Mouse (Mus musculus): ENCODE results near the gene Psmc2. TPM values are rescaled to one million over a fixed set of nuclear protein-coding genes. Genes with fewer than 3 reads are reported as not detected.
A peak's percentile ranks its signal among the peaks of the same experiment; 100 is the strongest.

Psmc2 gene
- total RNA-seq (2021): 100 to 1,000 TPM; 108 to 111 TPM

DNA sequence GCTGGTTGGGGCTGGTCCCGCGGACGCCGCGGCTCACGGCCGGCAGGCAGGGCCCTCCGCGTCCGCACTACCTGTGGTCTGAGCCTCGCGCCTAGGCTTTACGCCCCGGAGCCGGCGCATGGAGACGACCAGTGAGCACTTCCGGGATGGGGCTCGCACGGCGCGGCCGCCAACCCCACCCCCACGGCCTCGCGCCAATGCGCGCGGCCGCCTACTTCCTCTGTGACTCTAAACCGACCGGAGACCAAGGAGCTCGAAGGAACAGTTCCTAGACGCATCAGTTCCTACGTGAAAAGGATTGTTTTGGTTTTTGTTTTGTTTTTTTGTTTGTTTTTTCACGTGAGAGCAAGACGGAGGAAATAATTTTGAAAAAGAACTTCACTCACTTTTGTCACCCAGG, at the start of gene Psmc2, which contains the start of gene Dnajc2:
TSS of gene Psmc2 (plus strand) at position 231 of the 400 bp plus-strand sequence.
TSS of gene Dnajc2 (minus strand) at position 199 of the 400 bp plus-strand sequence.
- DNase-seq (ENCODE audit: low spot score in 2 of 2): peak; percentile 90 to 91
- intact Hi-C loops (cut with DNase I): loop anchor here (2.0 to 5.0 kb wide), 2 partner anchors 48 to 722 kb away; partner anchors contain the start of gene Pmpcb

- peak; percentile 31 to 47 for DNase-seq (ENCODE audit: low spot score in 2 of 2)
- intact Hi-C loops (cut with DNase I): loop anchor here (5.0 kb wide), 1 partner anchor 33 kb away; the partner anchor contains the start of gene Napepld
Measured at GRCm38 (mm10) chr5:21735584-21735983, 49.5 kb upstream of the Psmc2 start.

GRCm38 (mm10) chr5:21736046-21736445, 49.0 kb upstream of the Psmc2 start:
- no peak for DNase-seq (ENCODE audit: low spot score in 2 of 2)
- intact Hi-C loops (cut with DNase I): loop anchor here (2.0 to 5.0 kb wide), 2 partner anchors 34 to 49 kb away; partner anchors contain the start of genes Dnajc2, Napepld and Psmc2

GRCm38 (mm10) chr5:21736956-21737585, 48.0 kb upstream of the Psmc2 start, which contains the start of gene Pmpcb:
Gene Pmpcb, plus strand, starts transcription at chr5:21737141.
- intact Hi-C loops (cut with DNase I): loop anchor here (1.0 to 5.0 kb wide), 3 partner anchors 35 to 79 kb away; partner anchors contain the start of genes Dnajc2, Napepld and Psmc2
- peak; percentile 87 to 89 for DNase-seq (ENCODE audit: low spot score in 2 of 2)

DNA sequence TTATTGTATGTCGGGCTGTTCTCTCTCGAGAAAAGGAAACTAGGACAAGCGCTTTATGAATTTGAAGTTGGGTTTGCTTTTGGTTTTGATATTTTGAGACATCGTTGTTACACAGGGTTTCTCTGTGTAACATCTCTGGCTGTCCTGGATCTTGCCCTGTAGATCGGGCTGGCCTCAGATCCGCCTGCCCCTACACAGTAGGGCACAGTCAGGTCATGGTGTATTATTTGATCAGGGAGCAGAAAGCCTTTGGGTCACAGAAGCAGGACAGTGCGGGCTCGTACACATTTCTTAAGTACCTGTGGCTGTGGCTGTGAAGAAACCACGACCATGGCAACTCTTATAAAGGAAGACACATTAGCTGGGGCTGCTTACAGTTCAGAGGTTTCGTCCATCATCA, 47.5 kb upstream of the Psmc2 start:
- DNase-seq (ENCODE audit: low spot score in 2 of 2): no peak
- intact Hi-C loops (cut with DNase I): loop anchor here (1.0 to 5.0 kb wide), 3 partner anchors 35 to 79 kb away; partner anchors contain the start of genes Dnajc2, Napepld and Psmc2

DNA sequence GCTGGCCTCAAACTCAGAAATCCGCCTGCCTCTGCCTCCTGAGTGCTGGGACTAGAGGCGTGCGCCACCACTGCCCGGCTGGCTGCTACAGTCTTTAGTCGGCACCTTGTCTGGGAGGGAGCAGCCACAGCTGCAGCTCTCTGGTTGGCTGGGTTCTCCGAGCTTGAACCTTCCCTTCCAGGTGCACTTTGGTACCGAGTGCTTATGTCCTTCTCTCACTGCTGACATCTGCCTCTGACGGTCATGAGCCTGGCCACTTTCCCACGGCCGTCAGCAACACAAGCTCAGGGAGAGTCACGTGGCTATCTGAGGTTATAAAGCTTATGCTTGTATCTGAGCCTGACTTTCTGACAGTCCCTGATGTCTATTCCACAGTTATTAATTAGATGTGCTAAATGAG, 46.0 kb upstream of the Psmc2 start:
- intact Hi-C loops (cut with DNase I): loop anchor here (5.0 kb wide), 1 partner anchor 37 kb away; the partner anchor contains the start of gene Napepld
- no peak for DNase-seq (ENCODE audit: low spot score in 2 of 2)

- intact Hi-C loops (cut with DNase I): loop anchor here (5.0 kb wide), 1 partner anchor 38 kb away; the partner anchor contains the start of gene Napepld
- no peak for DNase-seq (ENCODE audit: low spot score in 2 of 2)
Measured at GRCm38 (mm10) chr5:21739881-21740280, 45.2 kb upstream of the Psmc2 start.

DNA sequence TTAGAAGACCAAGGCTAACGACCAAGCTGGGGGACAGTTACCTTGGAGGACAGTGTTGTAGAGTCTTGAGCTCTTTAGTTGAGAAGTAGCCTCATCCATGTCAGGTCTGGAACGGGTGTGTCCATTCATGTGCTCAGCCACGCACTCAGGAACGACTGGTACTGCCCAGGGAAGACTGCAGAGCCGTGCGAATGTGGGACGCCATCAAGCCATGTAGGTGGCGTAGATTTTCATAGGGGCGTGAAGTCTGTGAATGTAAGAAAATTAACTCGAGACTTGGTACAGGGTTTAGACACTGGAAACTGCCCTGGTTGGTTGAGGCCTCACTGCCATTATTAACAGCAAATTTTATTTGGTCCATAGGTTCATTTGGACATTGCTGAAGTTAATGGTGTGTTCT, 41.5 kb upstream of the Psmc2 start:
- intact Hi-C loops (cut with DNase I): no loop called here
- DNase-seq (ENCODE audit: low spot score in 2 of 2): no peak

DNA sequence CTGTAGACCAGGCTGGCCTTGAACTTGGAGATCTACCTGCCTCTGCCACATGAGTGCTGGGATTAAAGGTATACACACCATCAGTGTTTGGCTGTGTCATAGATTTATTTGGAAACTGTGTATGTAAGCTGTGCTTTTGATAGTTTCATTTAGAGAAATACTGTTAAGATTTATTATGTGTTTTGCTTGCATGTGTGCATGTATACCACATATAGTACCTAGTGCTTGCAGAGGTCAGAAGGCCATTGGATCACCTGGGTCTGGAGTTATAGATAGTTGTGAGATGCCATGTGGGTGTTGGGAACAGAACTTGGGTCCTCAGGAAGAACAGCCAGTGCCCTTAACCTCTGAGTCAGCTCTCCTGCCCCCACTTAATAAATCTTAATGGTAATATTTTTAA, 40.4 kb upstream of the Psmc2 start:
- intact Hi-C loops (cut with DNase I): no loop called here
- no peak for DNase-seq (ENCODE audit: low spot score in 2 of 2)

DNA sequence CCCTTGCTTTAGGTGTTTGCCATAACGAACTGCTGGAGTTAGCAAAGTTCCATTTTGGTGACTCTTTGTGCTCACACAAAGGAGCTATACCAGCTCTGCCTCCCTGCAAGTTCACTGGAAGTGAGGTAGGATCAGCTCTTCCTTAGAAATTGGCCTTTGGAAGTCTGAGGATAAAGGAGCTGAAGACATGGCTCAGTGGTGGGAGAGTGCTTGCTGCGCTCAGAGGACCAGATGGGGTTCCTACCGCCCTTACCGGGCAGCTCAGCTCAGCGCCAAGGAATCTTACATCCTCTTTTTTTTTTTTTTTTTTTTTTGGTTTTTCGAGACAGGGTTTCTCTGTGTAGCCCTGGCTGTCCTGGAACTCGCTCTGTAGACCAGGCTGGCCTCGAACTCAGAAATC, 39.1 kb upstream of the Psmc2 start:
- intact Hi-C loops (cut with DNase I): no loop called here
- no peak for DNase-seq (ENCODE audit: low spot score in 2 of 2)

DNA sequence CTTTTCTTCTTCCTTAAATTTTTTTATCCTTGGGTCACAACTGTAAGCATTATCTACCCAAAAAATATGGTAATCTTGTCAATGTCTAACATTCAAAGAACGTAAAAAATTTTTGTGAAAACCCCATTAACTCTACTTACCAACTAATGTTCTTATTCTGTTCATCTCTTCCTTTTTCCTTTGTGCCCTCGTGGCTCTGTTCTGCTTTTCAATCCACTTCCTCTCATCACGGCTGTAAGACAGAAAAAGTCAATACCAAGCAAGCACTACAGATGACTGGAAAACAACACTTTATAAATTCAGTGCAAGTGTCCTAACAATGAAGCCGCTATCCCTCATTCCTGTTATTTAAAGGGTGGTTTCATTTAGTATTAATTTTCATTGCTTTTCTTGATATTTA, 16.6 kb upstream of the Psmc2 start:
- no peak for DNase-seq (ENCODE audit: low spot score in 2 of 2)
- intact Hi-C loops (cut with DNase I): no loop called here

DNA sequence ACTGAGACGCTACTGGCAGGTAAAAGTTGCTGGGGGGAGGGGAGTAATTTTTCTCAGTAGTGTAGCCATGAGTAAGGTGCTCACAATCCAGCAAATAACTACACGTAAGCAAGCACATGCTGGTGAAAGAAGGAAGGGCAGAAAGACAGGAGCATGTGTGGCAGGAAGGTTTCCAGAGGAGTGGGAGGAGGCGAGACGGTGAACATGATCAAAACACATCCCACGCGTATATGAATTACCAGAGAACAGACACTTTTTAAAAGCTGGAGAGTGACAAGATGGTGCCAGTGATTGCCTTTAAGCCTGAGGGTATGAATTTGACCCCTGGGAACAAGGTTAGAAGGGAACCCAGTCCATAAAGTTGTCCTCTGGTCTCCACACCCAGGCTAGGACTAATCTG, 15.2 kb upstream of the Psmc2 start:
- no peak for DNase-seq (ENCODE audit: low spot score in 2 of 2)
- intact Hi-C loops (cut with DNase I): no loop called here

DNA sequence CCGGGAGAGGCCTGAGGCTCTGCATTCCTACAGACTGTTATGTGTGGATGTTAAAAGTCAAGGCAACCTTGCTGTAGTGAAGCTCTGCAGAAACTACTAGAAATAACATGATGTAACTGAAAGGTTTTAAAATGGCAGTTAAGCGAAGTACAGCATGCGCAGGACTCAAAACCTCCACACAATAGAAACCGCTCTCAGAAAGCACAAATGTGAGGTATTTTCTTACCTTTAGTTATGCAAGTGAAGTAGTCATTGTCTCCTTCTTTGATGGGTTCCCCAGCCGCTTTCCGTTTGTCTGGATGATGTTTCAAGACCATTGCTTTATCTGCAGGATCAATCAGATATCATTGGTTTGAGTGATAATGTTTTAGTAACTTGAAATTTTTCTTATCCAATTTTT, 8.6 kb upstream of the Psmc2 start:
- intact Hi-C loops (cut with DNase I): no loop called here
- no peak for DNase-seq (ENCODE audit: low spot score in 2 of 2)

GRCm38 (mm10) chr5:21784161-21785052, 676 bp upstream of the Psmc2 start:
- peak in 1 of 2 experiments; percentile 11 for DNase-seq (ENCODE audit: low spot score in 2 of 2)

GRCm38 (mm10) chr5:21785776-21786175, 693 bp downstream of the Psmc2 start:
- DNase-seq (ENCODE audit: low spot score in 2 of 2): no peak
- intact Hi-C loops (cut with DNase I): loop anchor here (2.0 to 5.0 kb wide), 2 partner anchors 49 to 722 kb away; partner anchors contain the start of gene Pmpcb

More at GRCm38 (mm10) chr5:21784161-21785052, 676 bp upstream of the Psmc2 start:
- intact Hi-C loops (cut with DNase I): loop anchor here (2.0 to 5.0 kb wide), 2 partner anchors 48 to 723 kb away; partner anchors contain the start of gene Pmpcb

DNA sequence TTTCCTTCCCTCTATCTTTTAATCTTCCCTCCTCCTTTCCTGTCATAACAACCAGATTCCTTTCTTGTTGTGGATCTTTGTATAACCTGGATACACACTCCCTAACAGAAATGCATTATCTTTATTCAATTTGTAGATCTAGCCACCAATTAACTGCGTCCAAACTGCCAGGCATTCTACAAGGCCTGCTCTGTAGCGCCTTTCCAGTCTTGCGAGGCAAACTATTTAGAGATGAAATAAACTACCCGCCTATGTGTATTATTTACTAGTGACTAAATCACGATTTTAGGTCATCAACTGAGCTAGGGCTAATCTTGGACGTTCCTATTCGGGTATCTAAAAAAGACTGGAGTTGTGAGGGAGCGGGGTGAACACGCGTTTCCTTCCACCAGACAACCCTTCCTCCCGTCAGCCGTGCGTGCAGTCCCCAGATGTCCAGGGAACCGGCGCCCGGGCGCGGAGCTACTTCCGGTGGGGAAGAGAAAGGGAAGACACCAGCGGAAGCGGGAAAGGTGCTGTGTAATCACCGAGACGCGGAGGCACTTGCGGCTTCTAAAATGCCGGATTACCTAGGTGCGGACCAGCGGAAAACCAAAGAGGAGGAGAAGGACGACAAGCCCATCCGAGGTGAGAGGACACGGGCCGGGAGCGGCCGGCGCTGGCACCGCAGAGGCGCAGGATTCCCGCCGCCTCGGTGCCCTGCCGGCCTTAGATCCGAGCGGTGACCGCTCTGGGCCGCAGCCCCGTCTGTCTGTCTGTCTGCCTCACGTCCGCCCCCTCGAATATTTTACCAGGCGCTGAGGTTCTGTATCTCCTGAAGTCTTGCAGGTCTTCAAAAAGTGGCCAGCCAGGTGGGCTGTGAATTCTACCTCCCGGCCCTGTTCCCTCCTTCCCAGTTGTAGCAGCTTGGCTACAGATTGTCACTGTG, 1.4 kb downstream of the Psmc2 start:
- intact Hi-C loops (cut with DNase I): loop anchor here (5.0 kb wide), 1 partner anchor 721 kb away; no protein-coding TSS in a partner anchor
- DNase-seq (ENCODE audit: low spot score in 2 of 2): peak; percentile 94 to 95

DNA sequence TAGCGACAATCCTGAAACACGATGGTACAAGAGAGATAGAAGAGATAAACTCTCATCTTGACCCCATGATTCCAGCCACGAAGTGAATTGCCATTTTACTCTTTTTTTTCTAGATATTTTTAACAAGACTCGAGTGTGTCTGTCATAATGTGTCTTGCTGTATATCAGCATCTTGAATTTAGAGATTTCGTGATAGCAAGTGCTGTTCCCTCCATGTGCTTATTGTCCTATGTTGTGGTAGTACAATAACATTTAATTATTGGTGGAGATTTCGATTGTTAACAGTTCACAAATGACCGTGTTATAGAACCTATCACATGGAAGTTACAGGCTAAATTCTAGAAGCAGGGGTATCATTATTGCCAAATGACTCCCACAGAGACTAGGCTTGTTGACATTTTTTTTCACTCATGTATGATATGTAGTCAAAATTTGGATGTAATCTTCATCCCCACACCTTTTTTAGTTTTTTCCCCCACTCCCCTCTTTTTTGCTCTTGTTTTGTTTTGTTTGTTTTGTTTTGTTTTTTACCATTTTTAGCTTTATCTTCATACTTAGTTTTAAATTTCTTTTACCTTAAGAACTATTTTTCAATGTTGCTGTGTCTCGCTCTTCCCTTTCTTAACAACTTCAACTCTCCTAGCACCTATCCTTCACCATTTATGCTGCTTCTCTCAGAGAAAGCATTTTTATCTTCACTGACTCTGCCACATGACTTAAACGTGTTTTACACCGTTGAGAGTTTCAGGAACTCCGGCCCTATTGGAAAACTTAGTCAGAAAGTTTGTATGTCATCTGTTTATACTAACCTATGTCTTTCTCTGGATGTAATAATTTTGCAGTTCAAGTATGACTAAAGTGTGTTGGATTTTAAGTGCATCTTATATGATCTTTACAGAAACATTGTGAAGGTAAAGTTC, 2.4 kb downstream of the Psmc2 start:
- intact Hi-C loops (cut with DNase I): loop anchor here (5.0 kb wide), 1 partner anchor 720 kb away; no protein-coding TSS in a partner anchor
- DNase-seq (ENCODE audit: low spot score in 2 of 2): no peak

DNA sequence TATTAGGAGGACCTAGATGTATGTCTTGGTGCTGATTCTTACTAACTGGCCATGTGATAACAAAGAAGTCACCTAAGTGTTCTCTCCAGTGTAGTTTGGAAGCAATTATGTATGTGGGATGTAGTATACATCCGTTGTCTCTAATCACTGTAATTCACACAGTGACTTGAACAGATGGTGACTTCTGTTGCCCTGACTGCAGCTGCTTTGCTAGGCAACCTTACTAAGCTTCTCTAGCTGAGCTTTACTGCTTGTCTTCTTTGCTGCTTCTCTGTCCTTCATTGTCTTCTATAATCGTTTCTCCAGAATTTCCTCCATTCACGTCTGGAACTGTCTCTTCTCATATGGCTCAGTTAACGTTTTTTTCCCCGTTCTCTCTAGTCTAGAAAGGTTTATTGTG, 4.0 kb downstream of the Psmc2 start:
- intact Hi-C loops (cut with DNase I): loop anchor here (5.0 kb wide), 1 partner anchor 718 kb away; no protein-coding TSS in a partner anchor
- DNase-seq (ENCODE audit: low spot score in 2 of 2): no peak

Measured in left cerebral cortex, postnatal 36 days (tissue).